Mouse (Mus musculus) heart, embryonic 16.5 days (tissue): ENCODE measurements around the gene Rab11fip4. TPM values are rescaled to one million over a fixed set of nuclear protein-coding genes. Genes with fewer than 3 reads are reported as not detected.

Experiments
- ATAC-seq: fragments of 200-750 bp; cut with Nextera tagmentation; replicated peaks from 2 replicates; pipeline ENCODE4 v1.8.0; 2017; ENCODE audit warnings: moderate number of reproducible peaks; ENCODE audit not compliant: insufficient read depth, low FRiP score; ENCODE audit errors: extremely low read depth
- H3K27ac ChIP-seq: fragments of 300-500 bp; sonication (generic); 2 replicates; pipeline ENCODE4 v1.5.1; 2014; ENCODE audit warnings: mild to moderate bottlenecking, low read length, control low read depth, moderate library complexity
- H3K27me3 ChIP-seq: fragments of 300-500 bp; sonication (generic); 2 replicates; pipeline ENCODE4 v1.6.1; 2014; ENCODE audit warnings: low read length, mixed read lengths; ENCODE audit not compliant: control insufficient read depth, insufficient read depth
- H3K36me3 ChIP-seq: fragments of 300-500 bp; sonication (generic); 2 replicates; pipeline ENCODE4 v1.6.1; 2014; ENCODE audit not compliant: control insufficient read depth, insufficient read depth
- H3K4me1 ChIP-seq: fragments of 300-500 bp; sonication (generic); 2 replicates; pipeline ENCODE4 v1.6.1; 2014; ENCODE audit warnings: low read length, mixed read lengths; ENCODE audit not compliant: control insufficient read depth, insufficient read depth
- H3K4me2 ChIP-seq: fragments of 300-500 bp; sonication (generic); 2 replicates; pipeline ENCODE4 v1.6.1; 2014; ENCODE audit warnings: low read depth, mild to moderate bottlenecking, control low read depth, low read length
- H3K4me3 ChIP-seq: fragments of 300-500 bp; sonication (generic); 2 replicates; pipeline ENCODE4 v1.5.1; 2014; ENCODE audit warnings: mild to moderate bottlenecking, control low read depth, low read length
- H3K9ac ChIP-seq: fragments of 300-500 bp; sonication (generic); 2 replicates; pipeline ENCODE4 v1.6.1; 2014; ENCODE audit warnings: low read length, control low read depth
- H3K9me3 ChIP-seq: fragments of 300-500 bp; sonication (generic); replicated peaks from 2 replicates; pipeline ENCODE4 v1.6.1; 2016; ENCODE audit warnings: low read length; ENCODE audit not compliant: control insufficient read depth
- WGBS: fragments of 180-500 bp; shearing (Covaris S2); extraction: QIAGEN DNeasy Blood & Tissue Kit; methylation state at CpG from one replicate; pipeline ENCODE4 v1.1.7; 2014; 5-methylcytosine and 5-hydroxymethylcytosine counted together
- polyA plus RNA-seq: library from polyadenylated mRNA; unstranded; fragments of >200 nt; fragmentation: Nextera tagmentation; extraction: Ambion mirVana; gene quantifications from 2 replicates; pipeline ENCODE4 v1.2.1, GENCODE M21; 2015

The Rab11fip4 gene
- polyA plus RNA-seq, 1 experiment from 2014 or later: 2.7 TPM

GRCm38 (mm10) chr11:79628716-79629115 lies 37.7 kb downstream of the Rab11fip4 start:
- WGBS: 67% methylated on average over 3 of the region's 3 CpGs
- ATAC-seq: no peak
- no peak overlapping the region for H3K27ac ChIP-seq

GRCm38 (mm10) chr11:79629752-79630374 lies 38.9 kb downstream of the Rab11fip4 start:
- peaks cover 4% of the 10 kb centered on the region; the same call in 1 of the 2 replicates for H3K4me1 ChIP-seq
- no peak for ATAC-seq

More at GRCm38 (mm10) chr11:79628716-79629115, 37.7 kb downstream of the Rab11fip4 start:
- H3K4me2 ChIP-seq: no peak overlapping the region
- no peaks in the 10 kb centered on the region for H3K9me3 ChIP-seq
- no peaks in the 10 kb centered on the region for H3K36me3 ChIP-seq
- no peak overlapping the region for H3K4me3 ChIP-seq
- H3K4me1 ChIP-seq: peaks cover 4% of the 10 kb centered on the region; the same call in 1 of the 2 replicates
- H3K9ac ChIP-seq: no peak overlapping the region
- H3K27me3 ChIP-seq: no peaks in the 10 kb centered on the region

GRCm38 (mm10) chr11:79630521-79630920 lies 39.5 kb downstream of the Rab11fip4 start:
- Histone ChIP-seq H3K4me3 (no peak overlapping the region), H3K9me3 (no peaks in the 10 kb centered on the region), H3K27me3 (no peaks in the 10 kb centered on the region), H3K4me2 (no peak overlapping the region), H3K27ac (no peak overlapping the region), H3K9ac (no peak overlapping the region), H3K36me3 (no peaks in the 10 kb centered on the region), H3K4me1 (peaks cover 4% of the 10 kb centered on the region; the same call in 1 of the 2 replicates)
- ATAC-seq: no peak
- WGBS: 72% methylated on average over 6 of the region's 6 CpGs

More at GRCm38 (mm10) chr11:79629752-79630374, 38.9 kb downstream of the Rab11fip4 start:
- Histone ChIP-seq H3K36me3 (no peaks in the 10 kb centered on the region), H3K27me3 (no peaks in the 10 kb centered on the region), H3K4me2 (no peak overlapping the region), H3K27ac (no peak overlapping the region), H3K4me3 (no peak overlapping the region), H3K9me3 (no peaks in the 10 kb centered on the region), H3K9ac (no peak overlapping the region)
- 81% methylated on average over 7 of the region's 7 CpGs for WGBS

DNA sequence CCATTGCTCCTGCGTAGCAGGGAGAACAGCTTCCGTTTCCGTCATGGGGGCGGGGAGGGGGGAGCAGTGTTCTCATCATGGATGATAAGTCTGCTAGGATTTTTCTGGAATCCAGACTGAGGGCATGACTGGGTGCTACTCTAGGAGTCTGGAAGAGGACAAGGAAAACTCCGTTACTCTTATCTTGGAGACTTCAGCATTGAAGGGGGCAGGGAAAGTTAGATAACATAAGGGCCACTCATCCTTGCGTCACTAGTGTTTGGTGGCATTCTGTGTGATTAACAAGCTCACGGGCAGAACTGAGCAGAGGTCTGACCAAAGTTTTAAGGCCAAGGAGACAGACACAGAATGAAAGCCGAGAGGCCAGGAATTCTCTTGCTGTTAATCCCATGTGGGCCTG lies 42.4 kb downstream of the Rab11fip4 start:
- 37% methylated on average over 8 of the region's 8 CpGs for WGBS
- H3K4me1 ChIP-seq: peaks cover 4% of the 10 kb centered on the region; the same call in 1 of the 2 replicates
- H3K36me3 ChIP-seq: no peaks in the 10 kb centered on the region
- H3K9ac ChIP-seq: no peak overlapping the region
- no peak overlapping the region for H3K27ac ChIP-seq
- H3K4me2 ChIP-seq: no peak overlapping the region
- no peak overlapping the region for H3K4me3 ChIP-seq
- H3K27me3 ChIP-seq: no peaks in the 10 kb centered on the region
- no peak for ATAC-seq
- peaks cover 3% of the 10 kb centered on the region; the same call in 1 of the 2 replicates for H3K9me3 ChIP-seq

GRCm38 (mm10) chr11:79635661-79636449 lies 44.8 kb downstream of the Rab11fip4 start:
- WGBS: 81% methylated on average over 6 of the region's 6 CpGs
- no peaks in the 10 kb centered on the region for H3K36me3 ChIP-seq

DNA sequence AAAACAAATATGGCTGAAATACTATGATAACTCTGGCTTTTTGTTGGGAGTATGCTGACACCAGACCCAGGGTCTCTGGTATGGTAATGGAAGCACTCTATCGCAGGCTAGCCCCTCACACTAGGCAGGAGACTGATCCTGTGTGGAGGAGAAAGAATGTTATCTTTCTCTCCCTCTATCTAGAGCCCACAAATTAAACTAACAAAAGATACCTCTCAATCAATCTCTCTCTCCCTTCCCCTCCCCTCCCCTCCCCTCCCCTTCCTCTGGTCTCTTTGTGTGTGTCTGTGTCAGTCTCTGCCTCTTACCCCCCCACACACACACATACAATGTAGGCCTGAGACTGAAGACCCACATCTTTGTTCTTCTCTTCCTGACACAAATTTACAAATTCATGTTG lies 45.5 kb downstream of the Rab11fip4 start:
- H3K9ac ChIP-seq: no peak overlapping the region
- H3K9me3 ChIP-seq: peaks cover 3% of the 10 kb centered on the region; the same call in 1 of the 2 replicates
- no peaks in the 10 kb centered on the region for H3K27me3 ChIP-seq
- no peak overlapping the region for H3K4me3 ChIP-seq
- H3K27ac ChIP-seq: no peak overlapping the region
- H3K4me2 ChIP-seq: no peak overlapping the region
- H3K4me1 ChIP-seq: peaks cover 13% of the 10 kb centered on the region
- ATAC-seq: no peak
- H3K36me3 ChIP-seq: no peaks in the 10 kb centered on the region
- 87% methylated on average over 1 of the region's 1 CpGs for WGBS

More at GRCm38 (mm10) chr11:79635661-79636449, 44.8 kb downstream of the Rab11fip4 start:
- no peak overlapping the region for H3K4me2 ChIP-seq
- H3K9ac ChIP-seq: no peak overlapping the region
- peaks cover 8% of the 10 kb centered on the region for H3K4me1 ChIP-seq
- ATAC-seq: no peak
- no peak overlapping the region for H3K27ac ChIP-seq
- no peak overlapping the region for H3K4me3 ChIP-seq
- peaks cover 3% of the 10 kb centered on the region; the same call in 1 of the 2 replicates for H3K9me3 ChIP-seq
- no peaks in the 10 kb centered on the region for H3K27me3 ChIP-seq

GRCm38 (mm10) chr11:79638691-79639090 lies 47.7 kb downstream of the Rab11fip4 start:
- H3K36me3 ChIP-seq: no peaks in the 10 kb centered on the region
- no peak overlapping the region for H3K4me3 ChIP-seq
- H3K4me2 ChIP-seq: no peak overlapping the region
- peaks cover 3% of the 10 kb centered on the region; the same call in 1 of the 2 replicates for H3K9me3 ChIP-seq
- ATAC-seq: no peak
- H3K27ac ChIP-seq: no peak overlapping the region
- H3K4me1 ChIP-seq: peaks cover 10% of the 10 kb centered on the region
- no peak overlapping the region for H3K9ac ChIP-seq
- WGBS: 89% methylated on average over 5 of the region's 5 CpGs
- H3K27me3 ChIP-seq: no peaks in the 10 kb centered on the region

- no peak overlapping the region for H3K27ac ChIP-seq
- no peaks in the 10 kb centered on the region for H3K36me3 ChIP-seq
- H3K4me3 ChIP-seq: no peak overlapping the region
- ATAC-seq: no peak
- H3K9ac ChIP-seq: no peak overlapping the region
- no peaks in the 10 kb centered on the region for H3K27me3 ChIP-seq
- no peak overlapping the region for H3K4me2 ChIP-seq
- 48% methylated on average over 8 of the region's 8 CpGs for WGBS
- H3K9me3 ChIP-seq: no peaks in the 10 kb centered on the region
- peaks cover 21% of the 10 kb centered on the region for H3K4me1 ChIP-seq
Observed at GRCm38 (mm10) chr11:79640940-79641733, 50.1 kb downstream of the Rab11fip4 start.
